Mouse (Mus musculus) small intestine, adult 2 months (tissue): ENCODE data around the gene Tm9sf2.

Experiments
- CTCF ChIP-seq: fragments of 200-500 bp; IDR thresholded peaks from 2 replicates; pipeline ENCODE4 v1.5.1; 2012; ENCODE audit warnings: low read depth, mild to moderate bottlenecking, control low read depth, inconsistent platforms, low read length, moderate library complexity, mixed read lengths; ENCODE audit not compliant: insufficient replicate concordance, insufficient read length; ENCODE audit errors: extremely low read depth
- POLR2A ChIP-seq: fragments of 200-500 bp; IDR thresholded peaks from 2 replicates; pipeline ENCODE4 v1.6.1; 2012; ENCODE audit warnings: low read depth, mild to moderate bottlenecking, control low read depth, inconsistent platforms, low read length, moderate library complexity

DNA sequence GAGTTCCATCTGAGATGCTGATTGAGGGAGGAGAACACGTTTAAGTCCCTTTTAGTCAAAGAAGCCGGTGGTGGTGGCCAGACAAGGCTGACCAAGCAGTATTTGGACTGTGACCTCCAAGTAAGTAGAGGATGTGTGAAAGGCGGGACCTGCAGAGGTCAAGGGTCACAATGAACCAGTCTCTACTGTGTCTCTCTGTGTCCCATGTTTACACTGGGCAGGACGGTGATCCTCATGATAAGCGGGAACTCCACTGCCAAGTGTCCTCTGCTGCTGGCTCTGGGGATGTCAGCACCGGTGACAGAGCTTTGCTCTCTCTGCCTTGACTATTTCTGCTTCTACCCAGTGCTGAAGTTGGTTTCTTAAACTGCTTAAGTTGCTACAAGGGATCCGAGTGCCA is 64.2 kb downstream of the Tm9sf2 start:
- no peak for TF ChIP-seq POLR2A
- no peak for TF ChIP-seq CTCF
